Mouse (Mus musculus) kidney, adult 18-20 months (tissue): Measurements from ENCODE around the gene Fez2.

ENCODE experiments used
- DNase-seq: peaks from one replicate; pipeline ENCODE4 v3.0.0; 2021

Fez2 gene

GRCm38 (mm10) chr17:78361939-78362728, 55.8 kb downstream of the Fez2 start:
- peak; percentile 42 for DNase-seq

DNA sequence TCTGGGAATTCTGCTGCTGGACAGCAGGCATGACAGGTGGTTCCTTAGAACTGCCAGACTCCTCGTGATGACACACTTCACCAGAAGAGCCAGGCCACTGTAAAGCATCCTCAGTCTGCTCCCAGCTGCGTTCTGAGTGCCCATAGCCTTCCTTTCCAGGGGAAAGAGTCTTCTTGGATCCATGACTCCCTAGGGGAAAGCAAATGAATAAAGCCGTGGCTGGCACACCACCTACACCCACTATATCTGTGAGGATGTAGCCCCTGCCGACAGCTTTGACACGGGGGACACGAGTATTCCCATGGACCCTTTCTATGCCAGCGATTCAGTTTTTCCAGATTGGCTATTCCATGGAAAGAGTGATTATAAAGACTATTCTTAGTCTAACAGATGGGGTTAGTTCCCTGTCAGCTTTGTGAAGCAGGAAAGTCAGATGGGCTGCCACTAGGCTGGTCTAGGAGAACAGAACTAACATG, 59.7 kb downstream of the Fez2 start:
- no peak for DNase-seq

DNA sequence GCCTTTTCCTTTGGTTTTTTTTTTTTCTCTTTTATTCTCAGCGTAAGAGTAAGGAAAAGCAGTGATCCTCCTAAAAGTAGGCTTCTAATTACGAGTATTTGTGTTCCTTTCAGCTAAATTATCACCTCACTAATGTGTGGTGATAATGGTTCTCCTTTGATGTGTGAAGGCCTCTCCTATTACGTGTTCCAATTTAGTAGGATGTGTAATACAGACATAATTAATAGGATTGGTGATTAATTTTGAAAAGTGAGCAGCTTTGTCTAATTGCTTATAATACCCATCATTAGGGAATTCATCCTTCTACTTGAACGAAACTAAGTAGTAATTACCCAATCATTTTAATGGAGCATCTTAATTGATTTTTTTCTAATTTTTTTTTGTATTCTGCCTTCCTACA, 60.2 kb downstream of the Fez2 start:
- no peak for DNase-seq

DNA sequence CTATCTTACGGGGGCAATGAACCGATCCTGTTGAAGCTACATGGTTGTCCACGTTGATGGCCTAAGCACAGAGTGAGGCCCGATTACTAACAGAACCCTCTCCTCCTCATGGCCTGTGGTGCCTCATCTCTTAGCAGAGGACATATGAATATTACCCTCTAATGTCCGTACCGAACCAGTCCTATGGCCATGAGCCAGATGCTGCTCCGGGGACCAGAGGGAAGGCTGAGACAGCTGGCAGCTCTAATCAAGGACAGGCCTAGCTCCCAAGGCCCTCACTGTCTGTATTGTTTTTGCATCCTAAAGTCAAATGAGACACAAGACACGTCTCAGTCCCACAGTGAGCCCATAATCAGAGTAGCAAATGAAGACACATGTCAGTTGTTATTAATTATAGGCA, 62.3 kb downstream of the Fez2 start:
- DNase-seq: no peak

GRCm38 (mm10) chr17:78354871-78355270, 63.1 kb downstream of the Fez2 start:
- no peak for DNase-seq

DNA sequence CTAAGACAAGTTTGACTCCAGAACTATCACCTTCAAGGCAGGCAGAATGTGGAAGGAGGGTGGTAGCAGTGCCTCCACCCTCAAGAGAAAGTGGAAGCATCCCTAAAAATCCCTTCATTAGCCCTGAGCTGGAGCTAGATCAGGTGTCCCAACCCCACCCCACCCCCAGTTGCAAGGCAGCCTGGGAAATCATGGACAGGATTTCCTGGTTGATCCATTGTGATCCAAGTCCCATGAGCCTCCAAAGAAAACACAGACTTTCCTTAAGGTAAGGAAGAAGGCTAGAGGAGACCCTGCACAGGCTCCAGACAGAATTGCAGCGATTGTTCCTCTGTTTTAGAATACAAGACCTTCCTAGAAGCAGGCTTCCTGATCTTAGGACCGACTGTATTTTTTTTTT, 63.5 kb downstream of the Fez2 start:
- no peak for DNase-seq

GRCm38 (mm10) chr17:78352500-78352855, 65.5 kb downstream of the Fez2 start:
- DNase-seq: no peak

- no peak for DNase-seq
Observed at GRCm38 (mm10) chr17:78351676-78352499, 66.1 kb downstream of the Fez2 start.

DNA sequence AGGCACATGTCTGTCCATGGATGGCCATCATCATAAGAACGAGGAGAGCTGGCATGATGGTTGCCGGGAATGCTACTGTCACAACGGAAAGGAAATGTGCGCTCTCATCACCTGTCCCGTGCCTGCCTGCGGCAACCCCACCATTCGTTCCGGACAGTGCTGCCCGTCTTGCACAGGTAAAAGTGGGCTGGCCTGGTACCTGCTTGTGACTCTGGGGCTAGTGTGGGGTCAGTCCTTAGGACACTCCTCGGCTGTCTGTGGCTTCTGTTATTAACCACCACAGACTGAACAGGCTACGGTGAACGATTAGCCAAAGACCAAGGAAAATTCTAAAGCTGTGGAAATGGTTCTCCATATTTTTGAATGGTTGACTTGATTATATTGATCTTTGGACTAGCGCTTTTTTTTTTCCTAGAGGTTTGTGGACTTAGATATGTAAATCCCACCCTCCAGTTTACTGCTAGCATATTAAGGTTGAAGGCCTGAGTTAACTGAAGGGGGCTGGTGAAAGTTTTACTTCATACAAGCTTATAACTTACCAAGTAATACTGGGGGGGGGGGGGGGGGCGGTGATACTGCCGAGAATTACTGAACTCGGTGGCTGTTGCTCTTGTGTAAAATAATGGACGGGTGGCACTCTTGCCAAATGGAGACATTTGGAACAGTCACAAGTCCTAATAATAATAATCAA, 70.7 kb downstream of the Fez2 start:
- peak; percentile 34 for DNase-seq

- DNase-seq: no peak
Observed at GRCm38 (mm10) chr17:78343688-78344087, 74.3 kb downstream of the Fez2 start.

DNA sequence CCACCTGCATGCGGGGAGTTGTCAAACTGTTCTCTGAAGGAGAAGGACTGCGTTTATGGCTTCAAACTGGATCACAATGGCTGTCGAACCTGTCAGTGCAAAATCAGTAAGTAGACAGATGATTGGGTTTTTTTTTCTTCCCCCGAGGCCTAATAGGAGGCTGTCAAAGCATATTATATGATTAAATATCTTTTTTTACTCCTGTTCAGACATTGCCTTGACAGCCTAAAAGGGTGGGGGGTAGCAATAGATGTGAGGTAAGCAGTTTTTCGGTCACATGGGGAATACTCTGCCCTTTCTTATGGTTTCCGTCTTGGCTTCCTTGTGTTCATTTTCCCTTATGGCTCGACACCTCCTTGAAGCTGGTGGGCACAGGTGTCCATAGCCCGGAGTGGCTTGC, 82.7 kb downstream of the Fez2 start:
- no peak for DNase-seq

DNA sequence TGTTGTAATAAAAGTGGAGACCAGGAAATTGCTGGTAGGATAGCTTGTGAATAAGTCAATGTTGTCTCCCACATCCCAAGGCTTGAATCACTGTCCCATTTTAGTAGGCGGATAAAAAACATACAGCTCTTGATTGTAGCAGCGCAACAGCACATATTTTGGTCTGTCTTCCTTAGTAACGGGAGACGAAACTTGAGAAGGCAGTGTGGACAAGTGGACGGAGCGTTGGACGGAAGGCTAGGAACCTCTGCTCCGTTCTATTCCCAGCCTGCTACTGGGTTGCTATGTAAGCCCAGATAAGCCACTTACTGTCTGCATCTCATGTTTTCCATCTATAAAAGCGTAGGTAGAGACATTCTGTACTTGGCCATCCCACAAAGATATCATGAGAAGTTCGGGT, 84.7 kb downstream of the Fez2 start:
- no peak for DNase-seq

- no peak for DNase-seq
Observed at GRCm38 (mm10) chr17:78331438-78331837, 86.5 kb downstream of the Fez2 start.

DNA sequence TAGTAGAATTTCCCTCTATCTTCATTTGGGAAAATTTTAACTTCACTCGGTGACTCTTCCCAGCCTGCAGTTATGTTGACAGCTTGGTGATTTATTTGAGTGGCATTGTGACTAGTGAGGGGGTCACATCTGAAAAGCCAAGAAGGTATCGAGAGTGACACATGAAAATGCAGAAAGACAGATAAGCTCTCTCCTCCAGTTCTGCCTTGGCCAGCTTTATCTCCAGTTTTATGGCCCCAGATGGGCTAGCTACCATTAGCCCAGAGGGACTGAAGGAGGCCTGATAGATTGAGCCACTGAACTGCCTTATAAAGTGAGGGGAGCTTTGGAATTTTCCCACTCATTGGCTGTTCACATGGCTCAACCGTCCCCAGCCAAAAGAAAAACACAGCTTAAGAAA, 89.7 kb downstream of the Fez2 start:
- DNase-seq: no peak

DNA sequence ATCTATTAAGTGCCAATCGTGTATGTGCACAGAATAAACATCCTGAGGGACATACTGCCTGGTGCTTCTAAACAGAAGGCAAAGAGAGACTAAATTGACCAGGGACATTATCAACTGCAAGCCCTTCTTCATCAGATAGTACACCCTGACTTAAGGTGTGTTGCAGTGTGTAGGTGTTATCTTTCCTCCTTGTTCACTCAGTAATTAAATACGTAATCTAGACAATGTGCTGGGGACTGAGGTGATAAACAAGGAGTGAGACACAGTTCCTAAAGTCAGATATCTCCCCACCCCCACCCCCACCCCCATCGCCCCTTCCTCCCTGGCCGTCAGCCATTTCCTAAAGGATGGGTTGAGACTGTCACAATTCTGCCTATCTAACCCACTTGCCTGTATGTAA, 90.8 kb downstream of the Fez2 start:
- no peak for DNase-seq

DNA sequence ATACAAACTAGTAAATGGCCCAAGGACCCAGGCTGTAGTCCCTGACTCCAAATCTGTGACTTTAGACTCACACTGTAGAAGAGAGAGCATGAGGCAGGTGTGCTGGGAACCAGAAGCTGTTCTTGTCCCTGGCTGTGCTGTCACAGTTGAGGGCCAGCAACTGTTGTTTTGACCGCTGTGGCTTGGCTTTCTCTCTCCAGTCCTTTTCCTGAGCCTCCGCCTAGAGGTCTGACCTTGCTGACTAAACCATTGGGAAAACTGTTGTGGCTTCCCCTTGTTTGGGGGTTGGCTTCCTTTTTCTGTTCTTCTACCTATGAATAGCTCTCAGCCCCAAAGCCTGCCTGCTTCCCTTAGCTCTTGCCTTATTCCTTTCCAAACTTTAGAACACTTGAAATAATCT, 91.6 kb downstream of the Fez2 start:
- DNase-seq: no peak

GRCm38 (mm10) chr17:78325761-78326332, 92.1 kb downstream of the Fez2 start:
- DNase-seq: no peak

GRCm38 (mm10) chr17:78322369-78323335, 95.3 kb downstream of the Fez2 start:
- DNase-seq: peak; percentile 29

DNA sequence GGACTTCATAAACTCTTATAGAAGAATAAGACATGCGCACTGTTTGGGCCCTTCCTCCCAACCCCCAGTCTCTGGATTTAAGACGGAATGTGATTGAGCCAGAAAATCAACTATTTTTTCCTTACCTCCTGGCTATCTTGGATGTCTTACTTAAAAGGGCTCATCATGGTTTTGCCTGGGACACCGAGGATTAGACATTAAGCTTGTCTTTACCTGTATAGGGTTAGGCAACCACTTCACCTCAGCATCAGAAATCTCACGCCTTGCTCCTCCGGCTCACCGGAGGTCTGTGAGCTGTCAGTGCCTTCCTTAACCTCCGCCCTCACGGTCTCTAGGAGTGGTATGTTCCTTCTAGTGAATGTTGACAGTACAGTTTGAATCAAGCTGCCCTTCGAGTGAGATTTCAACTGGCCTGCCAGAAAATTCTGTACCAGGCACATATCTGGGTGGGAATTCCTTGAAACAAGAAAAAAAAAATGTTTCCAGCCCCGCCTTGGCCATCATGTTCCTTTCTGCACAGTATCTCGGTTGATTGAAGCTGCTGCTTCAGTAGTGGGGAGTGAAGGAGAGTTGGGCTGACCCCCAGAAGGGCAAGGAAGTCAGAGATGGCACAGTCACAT, 96.6 kb downstream of the Fez2 start:
- DNase-seq: no peak
